Mouse (Mus musculus) midbrain, embryonic 12.5 days (tissue): ENCODE results near the gene Smg6. TPM values are rescaled to one million over a fixed set of nuclear protein-coding genes. Genes with fewer than 3 reads are reported as not detected.

ENCODE experiments used
- ATAC-seq: fragments of 200-750 bp; cut with Nextera tagmentation; 2 replicates; pipeline ENCODE4 v1.8.0; 2017; ENCODE audit warnings: low read depth, moderate TSS enrichment, moderate library complexity; ENCODE audit not compliant: low FRiP score
- H3K27ac ChIP-seq: fragments of 300-500 bp; sonication (generic); replicated peaks from 2 replicates; pipeline ENCODE4 v1.5.1; 2016; ENCODE audit warnings: mild to moderate bottlenecking
- H3K27me3 ChIP-seq: fragments of 300-500 bp; sonication (generic); 2 replicates; pipeline ENCODE4 v1.6.1; 2016; ENCODE audit warnings: mild to moderate bottlenecking
- H3K36me3 ChIP-seq: fragments of 300-500 bp; sonication (generic); 2 replicates; pipeline ENCODE4 v1.6.1; 2016
- H3K4me1 ChIP-seq: fragments of 300-500 bp; sonication (generic); 2 replicates; pipeline ENCODE4 v1.6.1; 2016
- H3K4me2 ChIP-seq: fragments of 300-500 bp; sonication (generic); replicated peaks from 2 replicates; pipeline ENCODE4 v1.6.1; 2016; ENCODE audit warnings: mild to moderate bottlenecking, moderate library complexity
- H3K4me3 ChIP-seq: fragments of 300-500 bp; sonication (generic); 2 replicates; pipeline ENCODE4 v1.5.1; 2016; ENCODE audit warnings: mild to moderate bottlenecking
- H3K9ac ChIP-seq: fragments of 300-500 bp; sonication (generic); replicated peaks from 2 replicates; pipeline ENCODE4 v1.6.1; 2016; ENCODE audit warnings: mild to moderate bottlenecking, moderate library complexity
- H3K9me3 ChIP-seq: fragments of 300-500 bp; sonication (generic); 2 replicates; pipeline ENCODE4 v1.6.1; 2016; ENCODE audit warnings: mild to moderate bottlenecking
- WGBS: fragments of 180-500 bp; shearing (Covaris S2); methylation state at CpG from one replicate; pipeline ENCODE4 v1.1.7; 2016; 5-methylcytosine and 5-hydroxymethylcytosine counted together
- microRNA counts: library from miRNA; unstranded; fragments of <30 nt; microRNA quantifications from one replicate; lab custom pipeline; 2017
- microRNA-seq: library from miRNA; unstranded; fragments of <30 nt; microRNA quantifications from one replicate; pipeline ENCODE4, GENCODE M21; 2017
- polyA plus RNA-seq: library from polyadenylated mRNA; unstranded; fragments of >200 nt; fragmentation: Nextera tagmentation; extraction: Ambion mirVana; gene quantifications from 2 replicates; pipeline ENCODE4 v1.2.1, GENCODE M21; 2016

Gene Smg6
- polyA plus RNA-seq, 1 experiment from 2014 or later, result 22.6 TPM

DNA sequence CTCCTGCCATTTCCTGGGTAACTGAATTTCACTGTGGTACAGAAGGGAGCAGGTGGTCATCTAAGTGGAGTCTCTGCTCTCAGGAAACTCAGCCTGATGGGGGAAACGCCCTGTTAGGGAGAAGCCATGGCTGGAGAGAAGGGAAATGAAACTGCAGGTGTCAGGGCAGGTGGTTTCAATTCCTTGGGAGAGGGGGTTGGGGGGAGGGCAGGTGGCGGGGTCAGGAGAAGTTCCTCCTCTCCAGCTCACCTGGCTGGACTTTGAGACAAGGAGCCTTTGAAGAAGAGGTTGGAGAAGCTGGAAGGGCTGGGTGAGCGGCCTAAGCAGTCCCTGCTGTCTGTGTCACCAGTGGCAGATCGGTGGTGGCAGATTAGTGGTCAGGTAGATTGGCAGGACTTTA lies 280.7 kb downstream of the Smg6 start:
- peaks cover 4% of the 10 kb centered on the region; the same call in 1 of the 2 replicates for H3K27me3 ChIP-seq
- no peak overlapping the region for H3K4me2 ChIP-seq
- no peak for ATAC-seq
- H3K36me3 ChIP-seq, result no peaks in the 10 kb centered on the region
- H3K27ac ChIP-seq, result no peak overlapping the region
- no peak overlapping the region for H3K4me3 ChIP-seq
- no peak overlapping the region for H3K9ac ChIP-seq
- 88% methylated on average over 4 of the region's 4 CpGs for WGBS
- H3K4me1 ChIP-seq, result peaks cover 38% of the 10 kb centered on the region
- H3K9me3 ChIP-seq, result no peaks in the 10 kb centered on the region

DNA sequence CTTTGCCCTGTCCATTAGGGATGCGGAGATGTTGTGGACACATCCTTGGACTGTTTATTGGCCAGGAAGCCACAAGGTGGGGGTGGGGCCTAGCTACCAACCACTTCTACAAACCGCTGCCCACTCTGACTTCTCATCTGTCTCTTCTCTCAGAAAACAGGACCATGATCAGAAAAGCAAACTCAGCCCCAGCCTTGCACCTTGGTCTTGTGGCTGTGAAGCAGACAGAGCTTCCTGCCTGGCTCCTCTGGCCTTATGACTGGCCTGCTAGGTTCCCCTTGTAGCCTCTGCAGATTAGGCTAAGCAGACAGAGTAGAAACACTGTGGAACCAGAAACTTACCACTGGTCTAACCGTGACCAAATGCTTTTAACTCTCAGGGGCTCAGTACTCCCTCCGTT lies 283.7 kb downstream of the Smg6 start:
- Histone ChIP-seq H3K9me3 (no peaks in the 10 kb centered on the region), H3K27ac (peak overlapping the region; percentile 81), H3K4me1 (peaks cover 58% of the 10 kb centered on the region), H3K9ac (no peak overlapping the region), H3K36me3 (no peaks in the 10 kb centered on the region), H3K27me3 (peaks cover 9% of the 10 kb centered on the region), H3K4me2 (no peak overlapping the region), H3K4me3 (no peak overlapping the region)
- 60% methylated on average over 4 of the region's 4 CpGs for WGBS
- no peak for ATAC-seq

DNA sequence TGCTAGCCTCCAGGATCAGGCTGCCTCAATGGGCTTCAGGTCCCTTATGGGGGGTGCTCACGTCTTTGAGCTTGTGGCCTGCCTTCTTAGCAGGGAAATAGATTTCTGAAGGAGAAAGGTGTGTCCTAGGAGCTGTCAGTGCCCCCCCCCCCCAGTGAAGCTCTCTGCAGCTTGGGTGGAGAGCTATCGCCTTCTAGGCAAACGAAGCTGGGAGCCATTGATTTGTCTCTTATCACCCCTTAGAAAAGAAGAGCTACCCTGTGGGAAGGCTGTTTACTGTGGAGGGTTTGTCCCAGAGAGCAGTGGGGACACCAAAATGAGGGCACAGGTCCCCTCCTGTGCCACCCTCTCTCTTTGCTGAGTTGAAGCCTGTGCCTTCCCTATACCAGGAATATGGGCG lies 284.5 kb downstream of the Smg6 start:
- no peak for ATAC-seq
- Histone ChIP-seq H3K4me2 (no peak overlapping the region), H3K4me3 (no peak overlapping the region)

DNA sequence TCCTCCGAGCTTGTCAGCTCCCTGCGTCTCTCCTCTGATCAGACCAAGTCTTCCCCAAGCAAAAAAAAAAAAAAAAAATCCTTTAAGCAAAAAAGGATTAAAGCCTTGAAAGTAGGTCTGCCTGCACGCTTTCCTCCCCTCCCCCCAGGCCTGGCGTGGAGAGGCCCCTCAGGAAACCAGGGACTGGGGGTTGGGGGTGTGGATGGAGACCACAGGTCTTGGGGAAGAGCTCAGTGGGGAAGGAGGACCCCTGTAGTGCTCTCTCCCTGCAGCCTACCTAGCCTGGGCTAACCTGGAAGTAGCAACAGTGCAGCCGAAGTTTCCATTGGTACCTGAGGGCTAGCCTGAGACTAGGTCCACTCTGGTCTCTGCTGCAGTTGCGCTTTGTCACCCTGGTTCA lies 285.1 kb downstream of the Smg6 start:
- Histone ChIP-seq H3K9me3 (no peaks in the 10 kb centered on the region), H3K9ac (no peak overlapping the region), H3K4me1 (peaks cover 67% of the 10 kb centered on the region), H3K36me3 (no peaks in the 10 kb centered on the region), H3K4me2 (no peak overlapping the region), H3K4me3 (no peak overlapping the region), H3K27ac (peak overlapping the region; percentile 81), H3K27me3 (peaks cover 21% of the 10 kb centered on the region; the same call in 1 of the 2 replicates)
- no peak for ATAC-seq
- 31% methylated on average over 6 of the region's 6 CpGs for WGBS

More for the DNA sequence above, 284.5 kb downstream of the Smg6 start:
- peaks cover 15% of the 10 kb centered on the region; the same call in 1 of the 2 replicates for H3K27me3 ChIP-seq
- no peaks in the 10 kb centered on the region for H3K9me3 ChIP-seq
- no peaks in the 10 kb centered on the region for H3K36me3 ChIP-seq
- H3K4me1 ChIP-seq, result peaks cover 61% of the 10 kb centered on the region
- H3K9ac ChIP-seq, result no peak overlapping the region
- WGBS, result 38% methylated on average over 4 of the region's 4 CpGs
- peak overlapping the region; percentile 81 for H3K27ac ChIP-seq

DNA sequence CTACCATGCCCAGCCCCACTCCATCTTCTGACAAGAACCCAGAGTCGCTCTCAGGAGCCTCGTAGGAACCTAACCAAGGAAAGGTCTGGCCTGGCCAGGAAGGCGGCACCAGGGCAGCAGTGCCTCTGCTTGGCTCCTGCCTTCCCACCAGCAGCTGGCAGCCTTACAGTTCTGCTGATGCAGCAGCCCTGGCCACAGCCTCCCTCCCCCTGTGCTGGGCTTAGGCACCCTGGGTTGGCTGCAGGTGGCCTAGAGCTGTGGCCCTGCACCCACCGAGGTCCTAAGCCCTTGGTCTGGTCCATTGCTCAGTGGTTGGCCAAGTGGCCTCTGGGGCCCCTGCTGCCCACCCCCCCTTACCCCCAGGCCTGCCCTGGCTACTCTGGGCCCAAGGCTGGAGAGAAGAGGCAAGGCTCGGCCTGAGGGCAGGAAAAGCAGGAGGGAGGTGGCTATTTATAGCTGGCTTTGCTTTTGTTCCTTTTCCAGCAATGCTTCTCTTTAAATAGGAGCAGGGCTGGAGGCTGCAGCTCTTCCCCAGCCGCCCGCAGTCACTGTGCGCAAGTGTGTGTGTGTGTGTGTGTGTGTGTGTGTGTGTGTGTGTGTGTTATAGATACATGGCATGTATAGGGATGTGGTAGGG lies 286.5 kb downstream of the Smg6 start:
- Histone ChIP-seq H3K4me1 (peaks cover 70% of the 10 kb centered on the region), H3K4me3 (no peak overlapping the region), H3K9me3 (no peaks in the 10 kb centered on the region), H3K27ac (peak overlapping the region; percentile 81), H3K27me3 (peaks cover 27% of the 10 kb centered on the region), H3K4me2 (no peak overlapping the region), H3K36me3 (no peaks in the 10 kb centered on the region), H3K9ac (no peak overlapping the region)
- ATAC-seq, result no peak
- 35% methylated on average over 8 of the region's 8 CpGs for WGBS

DNA sequence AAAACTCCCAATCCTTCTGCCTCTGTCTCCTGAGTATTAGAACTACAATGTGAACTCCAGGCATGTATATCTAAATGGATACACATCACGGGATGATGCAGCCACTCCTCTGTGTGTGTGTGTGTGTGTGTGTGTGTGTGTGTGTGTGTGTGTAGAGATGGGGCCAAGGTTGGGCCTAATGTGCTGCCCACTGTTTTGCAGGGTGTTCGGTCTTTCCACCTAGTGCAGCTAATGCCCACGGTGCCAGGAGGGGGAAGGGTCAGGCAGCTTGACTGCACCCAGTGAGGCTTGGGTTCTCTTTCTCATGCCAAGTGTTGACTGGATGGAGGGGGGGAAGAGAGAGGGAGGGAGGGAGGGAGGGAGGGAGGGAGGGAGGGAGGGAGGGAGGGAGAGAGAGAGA lies 287.3 kb downstream of the Smg6 start:
- H3K9me3 ChIP-seq, result no peaks in the 10 kb centered on the region
- H3K4me2 ChIP-seq, result peak overlapping the region; percentile 53; the same call in 1 of the 2 replicates
- peaks cover 70% of the 10 kb centered on the region for H3K4me1 ChIP-seq
- ATAC-seq, result no peak
- H3K9ac ChIP-seq, result no peak overlapping the region
- H3K27ac ChIP-seq, result peak overlapping the region; percentile 81
- WGBS, result 35% methylated on average over 2 of the region's 3 CpGs
- peaks cover 27% of the 10 kb centered on the region for H3K27me3 ChIP-seq
- no peak overlapping the region for H3K4me3 ChIP-seq
- no peaks in the 10 kb centered on the region for H3K36me3 ChIP-seq

DNA sequence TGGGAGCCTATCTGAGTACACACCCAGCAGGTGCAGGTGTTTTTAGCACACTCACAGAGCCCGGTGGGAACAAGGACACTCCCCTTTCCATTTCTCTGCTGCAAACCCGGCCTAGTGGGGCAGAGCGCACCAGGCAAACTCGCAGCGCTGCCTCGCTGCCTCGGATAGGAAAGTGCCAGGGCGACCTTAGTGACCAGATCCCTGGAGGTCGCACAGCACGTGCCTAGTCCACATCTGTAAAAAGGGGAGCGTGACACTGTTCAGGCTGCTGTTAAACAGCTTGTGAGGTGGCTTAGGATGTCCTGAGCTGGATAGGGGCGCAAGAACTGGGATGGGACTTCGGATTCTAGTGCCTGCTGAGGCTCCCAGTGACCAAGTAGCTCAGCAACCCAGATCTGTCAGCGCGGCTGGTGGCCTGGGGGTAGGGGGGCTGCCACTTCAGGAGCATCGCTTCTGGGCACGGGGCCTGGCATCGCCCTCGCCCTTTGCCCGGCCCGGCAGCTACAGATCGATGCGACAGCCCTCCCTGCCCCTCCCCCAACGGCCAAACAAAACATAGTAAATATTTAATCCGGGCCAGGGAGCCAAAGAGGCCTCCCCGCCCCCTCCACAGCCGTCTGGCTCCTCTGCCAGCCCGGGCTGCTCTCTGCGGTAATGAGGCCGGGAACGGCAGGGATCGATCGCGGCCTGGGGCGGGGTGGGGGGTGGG lies 287.9 kb downstream of the Smg6 start:
- H3K9me3 ChIP-seq, result no peaks in the 10 kb centered on the region
- peak overlapping the region; percentile 81 for H3K27ac ChIP-seq
- peak overlapping the region; percentile 35 for H3K9ac ChIP-seq
- H3K36me3 ChIP-seq, result no peaks in the 10 kb centered on the region
- 2% methylated on average over 35 of the region's 35 CpGs for WGBS
- peak; percentile 82 for ATAC-seq
- H3K4me1 ChIP-seq, result peaks cover 70% of the 10 kb centered on the region
- peak overlapping the region; percentile 53 for H3K4me2 ChIP-seq
- H3K27me3 ChIP-seq, result peaks cover 27% of the 10 kb centered on the region
- H3K4me3 ChIP-seq, result peak overlapping the region; percentile 30

MicroRNAs encoded within 50 kb of the gene (microRNA counts, 519-probe panel; counts per million panel counts)
- microRNA mmu-miR-132 (lab: Ali Mortazavi, UCI) (4,580 counts per million, percentile 34 among the panel's probes with 10 or more counts), microRNA mmu-miR-212 (lab: Ali Mortazavi, UCI) (not detected)

Small RNAs within 50 kb of the gene (microRNA-seq; reads per million reads assigned to microRNA genes)
- gene Mir132, result 206 reads per million, percentile 61 among the genes with 10 or more reads in this experiment
- gene Mir212, result 23.5 reads per million, percentile 34 among the genes with 10 or more reads in this experiment

Other genes with a start within 250 kb of the Smg6 start
- 70.3 and 81.9 TPM in 2 replicates for gene Pafah1b1, start 201.2 kb upstream of the Smg6 start, polyA plus RNA-seq
- gene Mettl16, start 155.0 kb upstream of the Smg6 start, polyA plus RNA-seq, result 56.3 and 58.5 TPM in 2 replicates
- gene Mnt, start 94.9 kb upstream of the Smg6 start, polyA plus RNA-seq, result 8.7 TPM in 2 replicates
- gene Sgsm2, start 28.8 kb upstream of the Smg6 start, polyA plus RNA-seq, result 16.2 and 19.0 TPM in 2 replicates
- 36.0 and 36.4 TPM in 2 replicates for gene Tsr1, start 27.8 kb upstream of the Smg6 start, polyA plus RNA-seq
- 27.5 and 28.1 TPM in 2 replicates for gene Srr, start 125 bp downstream of the Smg6 start, polyA plus RNA-seq
- 3.7 and 4.8 TPM in 2 replicates for gene Hic1, start 243.7 kb downstream of the Smg6 start, polyA plus RNA-seq